Mouse (Mus musculus) monocyte, adult 2 months (primary cell): ENCODE measurements around the gene Adamtsl3.

ENCODE experiments used
- DNase-seq, 2 experiments: peaks; one replicate each; pipeline ENCODE4 v3.0.0; 2022; ENCODE audit warnings: low spot score in 2 of 2, low read depth in 1 of 2

Gene Adamtsl3

GRCm38 (mm10) chr7:82360186-82360585 is 24.7 kb downstream of the Adamtsl3 start:
- DNase-seq, result no peak

- no peak for DNase-seq
These were observed 25.6 kb downstream of the Adamtsl3 start for GRCm38 (mm10) chr7:82361127-82361526.

GRCm38 (mm10) chr7:82364567-82364966 is 29.1 kb downstream of the Adamtsl3 start:
- DNase-seq, result no peak

GRCm38 (mm10) chr7:82366056-82366455 is 30.6 kb downstream of the Adamtsl3 start:
- no peak for DNase-seq

GRCm38 (mm10) chr7:82366471-82366870 is 31.0 kb downstream of the Adamtsl3 start:
- DNase-seq, result no peak

- no peak for DNase-seq
These were observed 32.6 kb downstream of the Adamtsl3 start for GRCm38 (mm10) chr7:82368047-82368446.

GRCm38 (mm10) chr7:82370132-82370531 is 34.6 kb downstream of the Adamtsl3 start:
- DNase-seq, result no peak

- no peak for DNase-seq
These were observed 35.9 kb downstream of the Adamtsl3 start for GRCm38 (mm10) chr7:82371411-82371810.

GRCm38 (mm10) chr7:82378311-82378710 is 42.8 kb downstream of the Adamtsl3 start:
- DNase-seq, result no peak

GRCm38 (mm10) chr7:82379765-82380164 is 44.3 kb downstream of the Adamtsl3 start:
- DNase-seq, result no peak

GRCm38 (mm10) chr7:82382843-82383535 is 47.5 kb downstream of the Adamtsl3 start:
- no peak for DNase-seq

- DNase-seq, result no peak
These were observed 48.0 kb downstream of the Adamtsl3 start for GRCm38 (mm10) chr7:82383536-82383848.

- no peak for DNase-seq
These were observed 51.6 kb downstream of the Adamtsl3 start for GRCm38 (mm10) chr7:82387121-82387520.

GRCm38 (mm10) chr7:82394435-82395186 is 59.1 kb downstream of the Adamtsl3 start:
- no peak for DNase-seq

GRCm38 (mm10) chr7:82395239-82395638 is 59.7 kb downstream of the Adamtsl3 start:
- no peak for DNase-seq

- no peak for DNase-seq
These were observed 60.4 kb downstream of the Adamtsl3 start for GRCm38 (mm10) chr7:82395751-82396512.

GRCm38 (mm10) chr7:82396869-82397268 is 61.4 kb downstream of the Adamtsl3 start:
- no peak for DNase-seq

GRCm38 (mm10) chr7:82397632-82398031 is 62.1 kb downstream of the Adamtsl3 start:
- DNase-seq, result no peak

- DNase-seq, result no peak
These were observed 70.1 kb downstream of the Adamtsl3 start for GRCm38 (mm10) chr7:82405466-82406045.

- DNase-seq, result no peak
These were observed 75.5 kb downstream of the Adamtsl3 start for GRCm38 (mm10) chr7:82410966-82411365.

- DNase-seq, result no peak
These were observed 81.2 kb downstream of the Adamtsl3 start for GRCm38 (mm10) chr7:82416653-82417052.

- DNase-seq, result no peak
These were observed 81.6 kb downstream of the Adamtsl3 start for GRCm38 (mm10) chr7:82417053-82417452.
